In the genomic region with DNA sequence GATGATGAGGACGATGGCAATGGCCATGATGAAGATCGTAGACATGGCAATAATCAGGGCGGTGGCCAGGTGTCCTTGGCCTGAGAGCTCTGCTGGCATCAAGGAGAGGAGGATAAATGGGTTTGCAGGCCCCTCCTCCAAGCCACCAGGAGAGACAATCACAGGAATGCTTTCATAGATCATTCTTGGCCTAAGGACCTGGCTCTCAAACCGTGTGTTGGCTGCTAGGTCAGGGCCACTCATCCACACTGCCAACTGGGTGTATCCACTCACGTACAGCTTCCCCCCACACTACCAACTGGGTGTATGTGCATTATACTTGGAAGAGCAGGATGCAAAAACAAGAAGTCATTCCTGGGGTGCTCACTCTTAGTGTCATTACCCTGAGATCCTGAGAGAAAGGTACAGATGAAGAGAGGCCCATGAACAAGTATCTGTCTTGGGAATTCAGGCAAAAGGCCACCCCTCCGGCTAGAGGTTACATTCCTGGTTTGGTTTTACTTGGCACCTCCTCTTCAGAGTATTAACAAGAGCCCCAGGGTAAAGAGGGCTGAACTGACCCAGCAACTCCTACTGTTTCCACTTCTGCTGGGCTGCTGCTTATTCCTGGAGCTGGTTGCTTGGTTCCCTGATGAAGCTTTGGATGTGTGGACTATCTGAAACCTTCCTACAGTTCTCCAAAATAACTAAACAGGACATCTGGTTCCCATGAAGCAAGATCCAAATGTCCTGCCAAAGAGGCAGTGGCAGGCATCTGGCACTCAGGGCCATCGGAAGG, we compare ENCODE assay signal across 11 mouse cellular contexts.
DNase-seq lines count a peak whose midpoint lies in the region; ATAC-seq and TF ChIP-seq lines count a peak whose summit lies in the region.
"Had no signal": no experiment of that assay in that cellular context is flagged by ENCODE, and none has a peak within 500 bp of the region (broad histone marks: within the 10 kb centered on the region; RNA-seq: fewer than 3 reads in every experiment).

No protein-coding gene starts in this region.

- no peaks in the 10 kb centered on the region for H3K27me3 ChIP-seq in Patski
- H3K27me3 ChIP-seq: liver, embryonic 15.5 days; neural tube, embryonic 15.5 days had no signal

- intact Hi-C loops in left cerebral cortex, postnatal 10 days (cut with DNase I): no loop called here
- intact Hi-C loops in heart, postnatal 14 days (cut with DNase I): no loop called here

- in situ Hi-C loops in Patski (cut with MboI; ENCODE audit: low pct_unique_long_range_greater_than_20kb): no loop called here

- DNase-seq in gastrocnemius, postnatal 25 days: peak; percentile 61
- DNase-seq in gastrocnemius, postnatal 4 days (ENCODE audit: low spot score in 2 of 2): no peak
- peak; percentile 7 for DNase-seq in left cerebral cortex, adult 11 months (ENCODE audit: low spot score)
- no peak for DNase-seq in left cerebral cortex, postnatal 10 days (ENCODE audit: extremely low spot score in 1 of 2, low spot score in 2 of 2)
- no peak for DNase-seq in Patski (ENCODE audit: low read depth, low spot score)
- DNase-seq in heart, postnatal 14 days: peak; percentile 13 to 49
- DNase-seq in urinary bladder, postnatal 4 days (ENCODE audit: low spot score in 2 of 2): no peak

- ATAC-seq in Patski: peak; percentile 47
- ATAC-seq: CD4-positive, CD25-positive, alpha-beta regulatory T cell, adult 4 months; forebrain, embryonic 16.5 days had no signal

- TF ChIP-seq CTCF in Patski (IDR thresholded peaks at IDR 0.05): no peak

- POLR2A ChIA-PET in Patski (lab: Charles Lee): no interaction called here

- CTCF ChIA-PET in Patski (lab: Charles Lee): interaction anchor here (1.6 to 1.8 kb wide), 2 partner anchors 12 to 62 kb away, joined by 4 read pairs; no protein-coding TSS in a partner anchor

Comparison
In these comparisons a context has a peak if more than half of its experiments do, and no peak if none do; other contexts are left out.
1. DNase-seq: peak in gastrocnemius, postnatal 25 days (single experiment), left cerebral cortex, adult 11 months (single experiment) and heart, postnatal 14 days (2 of 2); none in gastrocnemius, postnatal 4 days (0 of 2), left cerebral cortex, postnatal 10 days (0 of 2), Patski (single experiment) and urinary bladder, postnatal 4 days (0 of 2).